Mouse (Mus musculus): ENCODE measurements around the gene Krt76. TPM values are rescaled to one million over a fixed set of nuclear protein-coding genes. Genes with fewer than 3 reads are reported as not detected.

Gene Krt76
- polyA plus RNA-seq, 1 experiment: not detected

DNA sequence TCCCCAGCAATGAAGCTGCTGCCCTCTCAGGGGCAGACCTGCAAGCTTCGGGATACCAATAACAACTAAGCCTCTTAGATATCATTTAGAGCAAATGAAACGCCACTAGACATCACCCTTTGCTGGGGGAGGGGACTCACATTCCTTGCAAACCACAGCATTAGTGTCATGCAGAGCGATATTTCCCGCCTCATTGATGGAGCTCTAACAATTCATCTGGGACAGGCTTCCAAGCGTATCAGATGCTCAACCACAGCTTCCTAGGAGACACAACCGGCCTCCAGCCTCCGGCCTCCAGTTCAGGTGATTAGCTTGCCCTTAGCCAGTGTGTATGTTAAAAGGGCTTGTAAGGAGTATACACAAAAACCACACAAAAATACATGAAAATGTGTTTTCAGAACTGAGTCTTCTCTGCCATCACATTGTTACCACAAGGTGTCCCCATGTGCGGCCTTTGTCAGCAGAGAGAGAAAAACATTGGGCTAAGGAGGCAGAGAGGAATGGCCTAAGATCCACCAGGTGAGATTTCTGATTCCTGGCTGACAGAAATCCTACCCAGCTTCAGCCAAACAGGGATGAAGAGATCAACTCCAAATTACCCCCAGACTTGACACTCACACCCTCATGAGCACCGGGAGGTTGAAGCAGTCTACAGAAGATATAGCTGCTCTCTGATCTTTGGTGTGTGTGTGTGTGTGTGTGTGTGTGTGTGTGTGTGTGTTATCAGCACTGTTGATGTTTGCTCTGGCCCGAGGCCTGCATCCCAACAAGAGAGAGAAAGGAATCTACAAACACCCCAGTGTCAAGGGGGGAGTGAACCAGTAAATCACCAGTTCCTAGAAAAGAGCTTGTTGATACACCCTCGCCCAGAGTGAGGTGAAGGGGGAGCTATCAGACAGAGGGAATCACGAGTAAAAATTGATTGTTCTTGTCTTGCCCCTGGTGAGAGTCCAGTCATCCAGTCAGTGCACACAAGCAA is 9.7 kb upstream of the Krt76 start:
- Histone ChIP-seq H3K27ac (ENCODE audit: insufficient read depth, low read length) (no peak overlapping the region), H3K4me3 (ENCODE audit: extremely low read depth, insufficient read depth, insufficient read length) (no peak overlapping the region), H3K36me3 (ENCODE audit: control insufficient read depth, insufficient read depth, low read length) (no peaks in the 10 kb centered on the region), H3K27me3 (ENCODE audit: control insufficient read depth, insufficient read depth, low read length) (no peaks in the 10 kb centered on the region), H3K4me1 (ENCODE audit: control insufficient read depth, insufficient read depth, insufficient read length) (no peaks in the 10 kb centered on the region)
- 68% methylated on average over 12 of the region's 12 CpGs for WGBS
- no peak for DNase-seq (ENCODE audit: low read depth in 1 of 2, low spot score in 2 of 2)
- TF ChIP-seq POLR2A (IDR thresholded peaks at IDR 0.05; ENCODE audit: low read depth, low read length) (no peak), CTCF (IDR thresholded peaks at IDR 0.05; ENCODE audit: extremely low read depth, insufficient read depth, insufficient read length, insufficient replicate concordance) (no peak)

DNA sequence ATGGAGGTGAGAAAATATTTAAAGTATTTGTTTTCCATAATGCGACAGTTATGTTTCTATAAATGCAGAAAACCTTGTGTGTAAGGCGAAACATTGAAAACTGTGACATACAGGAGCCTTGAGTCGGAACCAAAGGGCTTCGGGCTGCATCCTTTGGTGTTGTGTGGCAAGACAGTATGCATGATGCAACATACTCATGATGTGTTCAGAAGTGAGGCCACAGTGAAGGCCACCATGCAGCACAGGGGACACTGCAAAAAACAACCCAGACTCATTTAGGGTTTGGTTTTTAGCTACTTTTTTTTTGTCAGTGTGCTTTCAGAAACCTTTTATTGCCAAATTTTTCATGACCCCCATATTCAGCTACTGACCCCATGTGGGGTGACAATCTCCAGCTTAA is 2.5 kb upstream of the Krt76 start:
- H3K27ac ChIP-seq (ENCODE audit: insufficient read depth, low read length): no peak overlapping the region
- WGBS: 89% methylated on average over 4 of the region's 4 CpGs
- no peaks in the 10 kb centered on the region for H3K36me3 ChIP-seq (ENCODE audit: control insufficient read depth, insufficient read depth, low read length)
- no peaks in the 10 kb centered on the region for H3K27me3 ChIP-seq (ENCODE audit: control insufficient read depth, insufficient read depth, low read length)
- DNase-seq (ENCODE audit: low read depth in 1 of 2, low spot score in 2 of 2): no peak
- no peaks in the 10 kb centered on the region for H3K4me1 ChIP-seq (ENCODE audit: control insufficient read depth, insufficient read depth, insufficient read length)
- no peak for TF ChIP-seq POLR2A (IDR thresholded peaks at IDR 0.05; ENCODE audit: low read depth, low read length)
- no peak for TF ChIP-seq CTCF (IDR thresholded peaks at IDR 0.05; ENCODE audit: extremely low read depth, insufficient read depth, insufficient read length, insufficient replicate concordance)
- no peak overlapping the region for H3K4me3 ChIP-seq (ENCODE audit: extremely low read depth, insufficient read depth, insufficient read length)

DNA sequence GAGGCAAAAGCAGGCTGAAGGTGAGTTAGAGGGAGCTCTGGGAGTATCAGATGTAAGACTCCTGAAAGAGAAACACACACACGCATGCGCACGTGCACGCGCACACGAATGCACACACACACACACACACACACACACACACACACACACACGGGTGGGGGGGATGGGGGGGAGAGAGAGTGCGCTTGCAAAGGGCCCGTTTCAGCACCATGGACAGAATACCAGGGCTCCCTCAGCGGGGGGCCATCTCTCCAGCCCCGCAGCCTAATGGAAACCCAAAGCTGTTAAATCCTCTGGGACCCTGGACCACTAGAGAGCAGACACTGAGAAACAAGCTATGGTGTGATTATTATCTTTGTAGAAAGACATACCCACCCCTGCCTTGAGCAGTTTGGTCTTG is 12.9 kb downstream of the Krt76 start:
- Histone ChIP-seq H3K27ac (ENCODE audit: insufficient read depth, low read length) (no peak overlapping the region), H3K4me3 (ENCODE audit: extremely low read depth, insufficient read depth, insufficient read length) (no peak overlapping the region), H3K36me3 (ENCODE audit: control insufficient read depth, insufficient read depth, low read length) (no peaks in the 10 kb centered on the region), H3K27me3 (ENCODE audit: control insufficient read depth, insufficient read depth, low read length) (no peaks in the 10 kb centered on the region), H3K4me1 (ENCODE audit: control insufficient read depth, insufficient read depth, insufficient read length) (no peaks in the 10 kb centered on the region)
- TF ChIP-seq CTCF (IDR thresholded peaks at IDR 0.05; ENCODE audit: extremely low read depth, insufficient read depth, insufficient read length, insufficient replicate concordance) (no peak), POLR2A (IDR thresholded peaks at IDR 0.05; ENCODE audit: low read depth, low read length) (no peak)
- WGBS: 37% methylated on average over 11 of the region's 11 CpGs
- no peak for DNase-seq (ENCODE audit: low read depth in 1 of 2, low spot score in 2 of 2)

DNA sequence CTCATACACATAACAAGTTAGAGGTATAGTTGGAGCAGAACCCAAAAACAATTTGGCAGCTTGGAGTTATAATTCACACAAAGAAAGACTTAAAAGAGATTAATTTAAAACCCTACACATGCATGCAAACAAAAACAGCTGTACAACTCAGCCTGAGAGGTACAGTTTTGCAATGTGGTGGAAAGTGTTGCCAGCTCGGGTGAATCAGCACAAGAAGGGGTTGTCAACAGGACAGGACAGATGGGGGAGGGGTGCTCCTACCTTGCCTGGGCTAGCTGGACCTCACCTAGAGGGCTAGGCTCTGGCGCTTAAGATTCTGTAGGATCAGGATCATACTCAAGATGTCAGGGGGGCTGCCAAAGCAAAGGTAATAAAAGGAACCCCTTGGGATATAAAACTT is 14.7 kb downstream of the Krt76 start:
- Histone ChIP-seq H3K27me3 (ENCODE audit: control insufficient read depth, insufficient read depth, low read length) (no peaks in the 10 kb centered on the region), H3K36me3 (ENCODE audit: control insufficient read depth, insufficient read depth, low read length) (no peaks in the 10 kb centered on the region), H3K4me1 (ENCODE audit: control insufficient read depth, insufficient read depth, insufficient read length) (no peaks in the 10 kb centered on the region), H3K4me3 (ENCODE audit: extremely low read depth, insufficient read depth, insufficient read length) (no peak overlapping the region), H3K27ac (ENCODE audit: insufficient read depth, low read length) (no peak overlapping the region)
- no peak for TF ChIP-seq CTCF (IDR thresholded peaks at IDR 0.05; ENCODE audit: extremely low read depth, insufficient read depth, insufficient read length, insufficient replicate concordance)
- 48% methylated on average over 2 of the region's 2 CpGs for WGBS
- no peak for DNase-seq (ENCODE audit: low read depth in 1 of 2, low spot score in 2 of 2)

DNA sequence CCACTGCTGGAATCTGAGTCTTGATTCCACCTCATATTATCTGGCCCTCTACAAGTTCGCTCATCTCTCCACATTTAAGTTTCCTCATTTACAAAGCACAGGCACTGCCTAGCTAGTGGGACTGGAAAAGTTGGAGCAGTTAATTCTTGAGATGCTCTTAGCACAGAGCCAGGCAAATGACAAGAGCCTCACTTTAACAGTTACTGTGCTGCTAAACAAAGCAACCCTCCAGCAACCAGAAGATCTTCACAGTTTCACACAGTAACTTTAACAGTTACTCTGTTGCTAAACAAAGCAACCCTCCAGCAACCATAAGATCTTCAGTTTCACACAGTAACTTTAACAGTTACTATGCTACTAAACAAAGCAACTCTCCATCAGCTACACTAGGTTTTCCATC is 18.3 kb downstream of the Krt76 start:
- Histone ChIP-seq H3K27ac (ENCODE audit: insufficient read depth, low read length) (no peak overlapping the region), H3K36me3 (ENCODE audit: control insufficient read depth, insufficient read depth, low read length) (no peaks in the 10 kb centered on the region), H3K27me3 (ENCODE audit: control insufficient read depth, insufficient read depth, low read length) (no peaks in the 10 kb centered on the region), H3K4me3 (ENCODE audit: extremely low read depth, insufficient read depth, insufficient read length) (no peak overlapping the region), H3K4me1 (ENCODE audit: control insufficient read depth, insufficient read depth, insufficient read length) (no peaks in the 10 kb centered on the region)
- TF ChIP-seq CTCF (IDR thresholded peaks at IDR 0.05; ENCODE audit: extremely low read depth, insufficient read depth, insufficient read length, insufficient replicate concordance) (no peak), POLR2A (IDR thresholded peaks at IDR 0.05; ENCODE audit: low read depth, low read length) (no peak)
- 73% methylated on average over 1 of the region's 1 CpGs for WGBS
- no peak for DNase-seq (ENCODE audit: low read depth in 1 of 2, low spot score in 2 of 2)

DNA sequence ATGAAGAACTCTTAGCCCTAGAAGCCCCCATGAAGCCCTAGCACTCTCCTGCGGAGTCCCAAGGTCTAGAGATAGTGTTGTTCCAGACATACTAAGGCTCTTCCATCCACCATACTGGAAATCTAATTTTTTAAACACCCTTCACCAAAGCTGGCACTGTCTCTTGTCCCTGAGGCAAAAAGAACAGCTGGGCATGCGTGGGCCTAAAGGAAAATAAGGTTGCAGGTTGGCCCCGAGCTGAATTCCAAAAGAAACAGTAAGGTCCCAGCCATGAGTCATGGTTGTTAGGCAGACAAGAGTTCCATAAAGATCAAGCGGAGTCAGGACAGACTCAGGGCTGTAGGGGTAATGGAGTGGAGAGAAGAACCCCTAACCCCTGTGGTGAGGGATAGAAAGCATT is 19.5 kb downstream of the Krt76 start:
- H3K4me3 ChIP-seq (ENCODE audit: extremely low read depth, insufficient read depth, insufficient read length): no peak overlapping the region
- 77% methylated on average over 4 of the region's 4 CpGs for WGBS
- H3K27ac ChIP-seq (ENCODE audit: insufficient read depth, low read length): no peak overlapping the region
- no peaks in the 10 kb centered on the region for H3K27me3 ChIP-seq (ENCODE audit: control insufficient read depth, insufficient read depth, low read length)
- H3K36me3 ChIP-seq (ENCODE audit: control insufficient read depth, insufficient read depth, low read length): no peaks in the 10 kb centered on the region
- TF ChIP-seq CTCF (IDR thresholded peaks at IDR 0.05; ENCODE audit: extremely low read depth, insufficient read depth, insufficient read length, insufficient replicate concordance) (no peak), POLR2A (IDR thresholded peaks at IDR 0.05; ENCODE audit: low read depth, low read length) (no peak)
- DNase-seq (ENCODE audit: low read depth in 1 of 2, low spot score in 2 of 2): no peak
- H3K4me1 ChIP-seq (ENCODE audit: control insufficient read depth, insufficient read depth, insufficient read length): no peaks in the 10 kb centered on the region

DNA sequence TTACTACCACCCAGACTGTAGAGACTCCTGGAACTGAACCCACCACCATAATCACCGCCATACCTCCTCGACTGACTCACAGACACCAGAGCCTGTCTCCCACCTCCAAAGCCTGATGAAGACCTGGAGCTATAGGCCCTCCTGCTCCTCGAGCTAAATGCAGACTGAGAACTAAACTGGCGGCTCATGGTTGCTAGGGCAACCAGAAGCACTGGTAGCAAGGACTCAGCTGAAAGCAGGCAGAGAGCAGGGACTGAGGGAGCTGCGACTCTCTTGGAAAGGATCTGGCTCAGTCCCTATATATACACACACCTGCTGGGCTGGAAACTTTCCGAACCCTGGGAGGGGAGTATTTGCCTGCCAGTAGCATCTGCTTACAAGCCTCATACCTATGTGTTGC is 23.3 kb downstream of the Krt76 start, which contains the start of gene Krt77:
Gene Krt77, minus strand, starts transcription at position 275 of the 400 bp plus-strand sequence.
- no peak for TF ChIP-seq POLR2A (IDR thresholded peaks at IDR 0.05; ENCODE audit: low read depth, low read length)
- TF ChIP-seq CTCF (IDR thresholded peaks at IDR 0.05; ENCODE audit: extremely low read depth, insufficient read depth, insufficient read length, insufficient replicate concordance): no peak
- 40% methylated on average over 6 of the region's 6 CpGs for WGBS

More for the DNA sequence above, 23.3 kb downstream of the Krt76 start, which contains the start of gene Krt77:
- no peak for DNase-seq (ENCODE audit: low read depth in 1 of 2, low spot score in 2 of 2)
- no peaks in the 10 kb centered on the region for H3K36me3 ChIP-seq (ENCODE audit: control insufficient read depth, insufficient read depth, low read length)
- no peaks in the 10 kb centered on the region for H3K27me3 ChIP-seq (ENCODE audit: control insufficient read depth, insufficient read depth, low read length)
- no peak within 1 kb of the TSS for H3K4me3 ChIP-seq (ENCODE audit: extremely low read depth, insufficient read depth, insufficient read length)
- H3K27ac ChIP-seq (ENCODE audit: insufficient read depth, low read length): no peak within 1 kb of the TSS
- H3K4me1 ChIP-seq (ENCODE audit: control insufficient read depth, insufficient read depth, insufficient read length): no peaks in the 10 kb centered on the region
